Mouse (Mus musculus): ENCODE results near the gene Prkar1b.

- TF ChIP-seq CTCF (IDR thresholded peaks at IDR 0.05; ENCODE audit: insufficient read depth, low read length): no peak
- peak; percentile 56; the same call in 1 of the 2 replicates for TF ChIP-seq POLR2A (IDR thresholded peaks at IDR 0.05; ENCODE audit: borderline replicate concordance, extremely low read depth, low read depth, low read length)
Observed at GRCm38 (mm10) chr5:138994786-138995720, 154.7 kb downstream of the Prkar1b start.
